Mouse (Mus musculus) A20 (cell line): ENCODE results near the gene Casc1.

ENCODE experiments used
- DNase-seq: peaks from one replicate; pipeline ENCODE4 v3.0.0-alpha.2; 2011; ENCODE audit warnings: low read depth, low spot score

The Casc1 gene

GRCm38 (mm10) chr6:145204440-145204839 is 6.4 kb downstream of the Casc1 start:
- no peak for DNase-seq

GRCm38 (mm10) chr6:145202432-145203125 is 8.2 kb downstream of the Casc1 start:
- no peak for DNase-seq

- no peak for DNase-seq
Observed at GRCm38 (mm10) chr6:145197949-145198686, 12.7 kb downstream of the Casc1 start.

- peak; percentile 29 for DNase-seq
Observed at GRCm38 (mm10) chr6:145193446-145193845, 17.4 kb downstream of the Casc1 start.

- DNase-seq, result no peak
Observed at GRCm38 (mm10) chr6:145193038-145193437, 17.8 kb downstream of the Casc1 start.

GRCm38 (mm10) chr6:145187093-145188088 is 23.4 kb downstream of the Casc1 start:
- DNase-seq, result peak; percentile 75

GRCm38 (mm10) chr6:145186096-145186495 is 24.7 kb downstream of the Casc1 start:
- no peak for DNase-seq

- DNase-seq, result no peak
Observed at GRCm38 (mm10) chr6:145182044-145182443, 28.8 kb downstream of the Casc1 start.

- DNase-seq, result peak; percentile 68
Observed at GRCm38 (mm10) chr6:145179665-145180064, 31.1 kb downstream of the Casc1 start.

GRCm38 (mm10) chr6:145176474-145176873 is 34.3 kb downstream of the Casc1 start:
- DNase-seq, result no peak

GRCm38 (mm10) chr6:145175571-145175981 is 35.2 kb downstream of the Casc1 start:
- DNase-seq, result no peak

GRCm38 (mm10) chr6:145173781-145174191 is 37.0 kb downstream of the Casc1 start:
- no peak for DNase-seq

- DNase-seq, result no peak
Observed at GRCm38 (mm10) chr6:145171892-145172606, 38.8 kb downstream of the Casc1 start.

GRCm38 (mm10) chr6:145160581-145160980 is 50.2 kb downstream of the Casc1 start:
- DNase-seq, result no peak

- DNase-seq, result peak; percentile 12
Observed at GRCm38 (mm10) chr6:145158619-145159018, 52.2 kb downstream of the Casc1 start.

GRCm38 (mm10) chr6:145149054-145149453 is 61.8 kb downstream of the Casc1 start:
- no peak for DNase-seq

GRCm38 (mm10) chr6:145147716-145148115 is 63.1 kb downstream of the Casc1 start:
- DNase-seq, result no peak

GRCm38 (mm10) chr6:145145173-145145572 is 65.6 kb downstream of the Casc1 start:
- DNase-seq, result no peak

GRCm38 (mm10) chr6:145141827-145142226 is 69.0 kb downstream of the Casc1 start:
- no peak for DNase-seq

- no peak for DNase-seq
Observed at GRCm38 (mm10) chr6:145140706-145141105, 70.1 kb downstream of the Casc1 start.
